8 mouse cellular contexts compared by ENCODE assay signal in the genomic region with DNA sequence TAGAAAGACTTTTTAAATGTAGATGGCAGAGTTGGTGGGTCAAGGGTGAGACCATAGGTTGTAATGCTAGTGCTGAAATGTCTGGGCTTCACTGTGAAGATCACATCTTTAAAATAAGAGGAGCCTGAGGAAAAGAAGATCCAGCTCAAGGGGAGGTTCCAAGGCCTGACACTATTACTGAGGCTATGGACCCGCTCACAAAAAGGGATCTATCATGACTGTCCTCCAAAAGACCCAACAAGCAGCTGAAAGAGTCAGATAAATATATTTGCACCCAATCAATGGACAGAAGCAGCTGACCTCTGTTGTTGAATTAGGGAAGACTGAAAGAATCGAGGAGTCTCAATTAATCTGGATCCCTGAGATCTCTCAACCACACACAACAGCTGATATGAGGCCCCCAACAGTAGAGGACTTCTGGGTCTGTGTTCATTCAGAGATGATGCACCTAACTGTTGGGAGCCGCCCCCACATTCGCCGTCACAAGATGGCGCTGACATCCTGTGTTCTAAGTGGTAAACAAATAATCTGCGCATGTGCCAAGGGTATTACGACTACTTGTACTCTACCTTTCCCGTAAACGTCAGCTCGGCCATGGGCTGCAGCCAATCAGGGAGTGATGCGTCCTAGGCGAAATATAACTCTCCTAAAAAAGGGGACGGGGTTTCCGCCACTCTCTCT.
DNase-seq lines count a peak whose midpoint lies in the region; ATAC-seq and TF ChIP-seq lines count a peak whose summit lies in the region.
"Not testable (repeated sequence)": the region's sequence is repeated elsewhere in the genome, so short reads cannot be mapped to it uniquely, and the experiment has no call there.

No protein-coding gene starts in this region.

- peak overlapping the region; percentile 33; the same call in 1 of the 2 replicates for H3K4me2 ChIP-seq in hindbrain, postnatal 0 days (ENCODE audit: low read depth, low read length)
- H3K4me2 ChIP-seq in lung, embryonic 15.5 days, result not testable (repeated sequence)
- 0 out of 2 replicates have a peak overlapping the region, but pooled peaks have one; percentile 12 for H3K4me2 ChIP-seq in neural tube, embryonic 12.5 days (replicated peaks)

- not testable (repeated sequence) for H3K4me3 ChIP-seq in hindbrain, postnatal 0 days (ENCODE audit: low read length); lung, embryonic 15.5 days; neural tube, embryonic 12.5 days

- not testable (repeated sequence) for H3K9ac ChIP-seq in hindbrain, postnatal 0 days (replicated peaks; ENCODE audit: low read length); lung, embryonic 15.5 days; neural tube, embryonic 12.5 days

- TF ChIP-seq CTCF in hindbrain, postnatal 0 days (IDR thresholded peaks at IDR 0.05; ENCODE audit: low read depth), result peak; percentile 33

- H3K36me3 ChIP-seq in hindbrain, postnatal 0 days (ENCODE audit: insufficient read depth, low read length); lung, embryonic 15.5 days; neural tube, embryonic 12.5 days: not testable (repeated sequence)

- not testable (repeated sequence) for H3K27ac ChIP-seq in hindbrain, postnatal 0 days; lung, embryonic 15.5 days; neural tube, embryonic 12.5 days

- H3K9me3 ChIP-seq in hindbrain, postnatal 0 days (ENCODE audit: low read length); lung, embryonic 15.5 days; neural tube, embryonic 12.5 days: not testable (repeated sequence)

- not testable (repeated sequence) for H3K27me3 ChIP-seq in hindbrain, postnatal 0 days (ENCODE audit: insufficient read depth, low read length); lung, embryonic 15.5 days; neural tube, embryonic 12.5 days (replicated peaks)

- WGBS in hindbrain, postnatal 0 days, result 25% methylated on average over 6 of the region's 15 CpGs
- 29% methylated on average over 8 of the region's 15 CpGs for WGBS in lung, embryonic 15.5 days
- WGBS in neural tube, embryonic 12.5 days, result 23% methylated on average over 8 of the region's 15 CpGs

- H3K4me1 ChIP-seq in hindbrain, postnatal 0 days (ENCODE audit: insufficient read depth, low read length); lung, embryonic 15.5 days; neural tube, embryonic 12.5 days: not testable (repeated sequence)

- ATAC-seq in activated CD4-positive, CD25-positive, alpha-beta regulatory T cell, adult 4 months, result peak; percentile 69
- ATAC-seq in common myeloid progenitor, adult 5-6 weeks (replicated peaks; ENCODE audit: low read depth, poor library complexity, severe bottlenecking), result peak; percentile 74; the same call in 1 of the 2 replicates
- peak; percentile 85 for ATAC-seq in hindbrain, postnatal 0 days
- ATAC-seq in lung, embryonic 15.5 days (ENCODE audit: borderline replicate concordance, extremely low read depth, low FRiP score, low TSS enrichment), result peak; percentile 39; the same call in 1 of the 2 replicates
- peak; percentile 93 for ATAC-seq in neural tube, embryonic 12.5 days (ENCODE audit: low FRiP score, low read depth)

- DNase-seq in frontal cortex, postnatal 10 days (ENCODE audit: low spot score in 2 of 2), result peak; percentile 5 to 6
- peak; percentile 45 for DNase-seq in hindbrain, postnatal 0 days (ENCODE audit: low spot score)
- peak; percentile 30 for DNase-seq in layer of hippocampus, adult 9-11 months
- DNase-seq in thymus, postnatal 36 days, result peak; percentile 5 to 16

Comparison
In these comparisons a context has a peak if more than half of its experiments do, and no peak if none do; other contexts are left out.
1. ATAC-seq: peak in every context shown above with its lines; median percentile 93 in neural tube, embryonic 12.5 days; 85 in hindbrain, postnatal 0 days; 74 in common myeloid progenitor, adult 5-6 weeks; 69 in activated CD4-positive, CD25-positive, alpha-beta regulatory T cell, adult 4 months; 39 in lung, embryonic 15.5 days.